Mouse (Mus musculus) testis, postnatal 10 days (tissue): Measurements from ENCODE around the gene Sorcs2.
A peak's percentile ranks its signal among the peaks of the same experiment; 100 is the strongest.

Experiments
- DNase-seq: peaks from one replicate; pipeline ENCODE4 v3.0.0; 2021; ENCODE audit warnings: low spot score

Gene Sorcs2

GRCm38 (mm10) chr5:36069503-36070360, 328.2 kb downstream of the Sorcs2 start:
- peak; percentile 53 for DNase-seq

- DNase-seq = no peak
These were observed 330.2 kb downstream of the Sorcs2 start for GRCm38 (mm10) chr5:36067651-36068181.

DNA sequence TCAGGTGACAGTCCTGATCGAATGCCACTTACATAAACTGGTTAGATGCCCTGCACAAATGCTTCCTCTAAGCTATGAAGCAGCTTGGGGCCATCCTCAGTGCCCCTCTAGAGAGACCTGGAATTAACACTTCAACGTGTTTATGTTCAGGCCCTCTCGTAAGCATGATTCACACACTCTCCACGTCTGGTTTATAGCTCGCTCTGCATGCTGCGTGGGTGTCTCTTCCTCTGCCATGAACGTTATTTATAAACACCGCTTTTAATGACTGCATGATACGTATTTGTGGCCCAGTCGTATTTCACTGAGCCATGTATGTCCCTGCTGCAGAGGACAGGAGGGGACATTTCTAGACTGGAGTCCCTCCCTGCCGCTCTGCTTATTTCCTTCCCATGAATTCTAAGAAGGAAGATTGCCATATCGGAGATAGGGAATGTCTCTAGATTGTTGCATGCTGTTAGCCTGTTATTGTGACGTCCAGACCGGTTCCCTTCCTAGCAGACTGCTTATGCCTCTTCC, 340.1 kb downstream of the Sorcs2 start:
- no peak for DNase-seq

GRCm38 (mm10) chr5:36056921-36057320, 341.0 kb downstream of the Sorcs2 start:
- DNase-seq = no peak

DNA sequence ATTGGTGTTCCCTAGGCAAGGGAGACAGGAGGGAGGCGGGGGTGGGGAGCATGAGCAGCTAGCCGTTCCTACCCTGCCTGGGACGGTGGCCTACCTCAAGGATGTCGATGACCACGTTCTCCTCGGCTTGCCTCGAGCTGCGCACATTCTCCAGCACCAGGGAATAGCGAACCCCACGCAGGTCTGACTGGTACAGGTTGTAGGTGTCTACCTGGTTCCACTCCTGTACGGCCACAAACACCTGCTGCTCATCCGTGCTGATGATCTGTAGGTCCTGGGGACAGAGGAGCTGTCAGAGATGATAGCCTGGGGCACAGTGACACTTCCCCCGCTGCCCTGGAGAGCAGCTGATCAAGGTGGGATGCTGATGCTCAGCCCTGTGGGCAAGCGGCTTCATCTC, 342.1 kb downstream of the Sorcs2 start:
- DNase-seq = no peak

GRCm38 (mm10) chr5:36054498-36054897, 343.4 kb downstream of the Sorcs2 start:
- DNase-seq = no peak

DNA sequence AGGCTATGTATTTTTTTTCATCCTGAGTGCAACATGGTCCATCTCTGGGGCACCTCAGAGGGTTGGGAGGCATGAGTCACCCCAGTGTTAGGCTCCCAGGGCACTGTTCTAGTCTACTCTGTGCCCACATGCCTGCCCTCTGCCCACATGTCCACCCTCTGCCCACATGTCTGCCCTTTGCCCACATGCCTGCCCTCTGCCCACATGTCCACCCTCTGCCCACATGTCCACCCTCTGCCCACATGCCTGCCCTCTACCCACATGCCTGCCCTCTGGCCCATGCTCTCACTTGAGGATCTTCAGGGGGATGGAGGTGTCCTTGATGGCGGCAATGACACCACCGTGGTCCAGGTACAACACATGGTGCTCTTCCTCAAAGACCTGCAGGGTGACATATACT, 354.8 kb downstream of the Sorcs2 start:
- no peak for DNase-seq

DNA sequence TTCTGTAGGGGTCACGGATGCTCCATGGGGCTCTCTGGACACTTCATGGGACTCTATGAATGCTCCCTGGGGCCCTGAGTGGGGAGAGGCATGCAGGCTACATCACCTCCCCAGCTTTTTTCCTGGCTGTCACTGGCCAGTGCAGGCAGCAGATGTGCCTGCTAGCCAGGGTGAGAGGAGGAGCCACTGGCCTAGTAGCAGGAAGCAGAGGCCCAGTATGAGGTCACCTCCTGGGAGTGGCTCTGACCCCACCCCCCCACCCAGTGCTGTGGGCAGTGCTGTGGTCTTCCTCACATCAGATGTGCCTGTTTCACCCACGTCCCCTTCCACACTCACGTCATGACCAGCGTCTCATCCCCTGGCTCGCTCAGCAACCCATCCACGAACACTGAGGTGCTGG, 356.2 kb downstream of the Sorcs2 start:
- DNase-seq = no peak

- DNase-seq = no peak
These were observed 356.7 kb downstream of the Sorcs2 start for GRCm38 (mm10) chr5:36041236-36041562.

DNA sequence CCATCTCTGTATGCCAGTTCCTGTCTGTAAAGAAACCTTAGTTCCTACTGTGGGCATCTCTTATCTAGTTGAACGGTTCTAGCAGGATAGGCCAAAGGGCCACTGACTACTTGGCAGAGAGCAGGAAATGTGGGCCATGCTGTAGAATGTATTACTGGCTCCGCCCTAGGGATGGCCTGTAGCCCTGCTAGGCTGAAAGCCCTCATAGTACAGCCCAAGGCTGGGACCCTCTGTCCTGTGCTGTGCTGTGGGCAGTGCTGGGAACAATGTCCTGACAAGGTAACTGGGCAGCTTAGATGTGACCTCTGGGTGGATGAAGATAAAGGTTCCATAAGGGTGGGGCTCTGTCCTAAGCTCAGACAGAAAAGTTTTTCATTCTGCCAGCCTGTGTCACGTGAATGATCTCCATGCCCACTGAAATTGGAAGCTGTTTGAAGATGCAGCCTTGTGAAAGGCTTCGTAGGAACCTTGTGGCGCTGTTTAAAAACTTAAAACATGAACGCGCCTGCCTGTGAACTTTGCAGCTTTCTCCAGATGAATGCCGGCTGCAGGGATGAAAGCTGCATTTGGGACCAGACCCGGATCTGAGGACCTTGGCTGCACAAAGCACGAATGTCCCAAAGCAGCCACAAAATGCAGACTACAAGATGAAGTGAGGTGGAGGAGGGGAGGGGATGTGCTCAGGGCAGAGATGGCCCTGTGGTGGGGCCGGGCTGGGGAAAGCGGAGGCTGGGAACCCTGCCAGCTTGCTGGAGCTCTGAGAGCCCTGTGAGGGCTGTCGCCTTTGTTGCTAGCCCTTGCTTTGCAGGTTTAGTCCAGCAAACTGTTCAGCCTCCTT, 357.3 kb downstream of the Sorcs2 start:
- peak; percentile 81 for DNase-seq

GRCm38 (mm10) chr5:36039596-36039995, 358.3 kb downstream of the Sorcs2 start:
- DNase-seq = no peak

- no peak for DNase-seq
These were observed 364.2 kb downstream of the Sorcs2 start for GRCm38 (mm10) chr5:36033531-36034426.

- no peak for DNase-seq
These were observed 372.9 kb downstream of the Sorcs2 start for GRCm38 (mm10) chr5:36025076-36025475.

- no peak for DNase-seq
These were observed 373.8 kb downstream of the Sorcs2 start for GRCm38 (mm10) chr5:36024003-36024685.

- DNase-seq = no peak
These were observed 375.6 kb downstream of the Sorcs2 start for GRCm38 (mm10) chr5:36022361-36022760.

DNA sequence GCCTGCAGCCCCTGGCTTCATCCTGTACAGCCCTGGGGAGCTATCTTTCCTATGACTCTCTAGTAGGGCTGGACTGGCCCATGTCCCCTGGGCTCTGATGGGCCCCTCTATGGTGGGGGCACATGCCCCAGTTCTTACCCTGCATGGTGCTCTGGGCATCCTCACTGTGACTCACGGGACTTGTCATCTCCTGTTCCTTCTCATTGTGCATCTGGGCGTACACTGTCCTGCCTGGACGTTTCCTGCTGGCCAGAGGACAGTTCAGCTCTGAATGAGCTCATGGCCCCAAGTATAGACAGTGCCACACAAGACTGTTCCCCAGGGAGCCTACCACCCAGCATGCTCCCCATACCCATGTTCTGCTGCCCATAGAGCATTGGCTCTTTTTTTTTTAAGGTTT, 376.8 kb downstream of the Sorcs2 start:
- DNase-seq = no peak

DNA sequence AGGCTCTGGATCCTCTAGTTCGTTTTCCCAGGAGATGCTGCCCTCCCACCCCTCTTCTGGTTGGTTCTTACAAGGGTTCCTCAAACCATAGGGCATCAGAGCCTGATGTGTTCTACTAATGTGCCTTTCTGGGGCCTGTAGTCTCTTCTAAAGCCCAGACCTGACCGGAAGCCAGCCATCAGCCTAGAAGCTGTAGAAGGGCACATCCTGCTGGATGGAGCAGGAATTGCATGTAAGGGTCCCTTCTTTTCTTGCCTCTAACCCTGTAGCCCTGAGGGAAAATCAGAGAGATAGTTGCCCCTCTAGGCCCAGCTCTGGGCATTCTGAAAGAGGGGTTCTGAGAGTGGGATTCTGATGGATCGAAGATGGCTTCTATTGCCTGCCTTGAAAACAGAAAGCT, 379.6 kb downstream of the Sorcs2 start:
- no peak for DNase-seq

- DNase-seq = no peak
These were observed 388.5 kb downstream of the Sorcs2 start for GRCm38 (mm10) chr5:36009405-36009804.

- no peak for DNase-seq
These were observed 390.3 kb downstream of the Sorcs2 start for GRCm38 (mm10) chr5:36007649-36008048.

- DNase-seq = no peak
These were observed 391.4 kb downstream of the Sorcs2 start for GRCm38 (mm10) chr5:36006586-36006985.

GRCm38 (mm10) chr5:36006106-36006505, 391.8 kb downstream of the Sorcs2 start:
- DNase-seq = no peak
